Mouse (Mus musculus) embryo, embryonic 11 days (tissue): ENCODE measurements around the gene Stard3.

Experiments
- DNase-seq: peaks from one replicate; pipeline ENCODE4 v3.0.0-alpha.2; 2015

Gene Stard3

GRCm38 (mm10) chr11:98329081-98329959 is 28.8 kb upstream of the Stard3 start, which contains the start of gene Neurod2:
TSS of gene Neurod2 (minus strand) at chr11:98329648.
- no peak for DNase-seq

DNA sequence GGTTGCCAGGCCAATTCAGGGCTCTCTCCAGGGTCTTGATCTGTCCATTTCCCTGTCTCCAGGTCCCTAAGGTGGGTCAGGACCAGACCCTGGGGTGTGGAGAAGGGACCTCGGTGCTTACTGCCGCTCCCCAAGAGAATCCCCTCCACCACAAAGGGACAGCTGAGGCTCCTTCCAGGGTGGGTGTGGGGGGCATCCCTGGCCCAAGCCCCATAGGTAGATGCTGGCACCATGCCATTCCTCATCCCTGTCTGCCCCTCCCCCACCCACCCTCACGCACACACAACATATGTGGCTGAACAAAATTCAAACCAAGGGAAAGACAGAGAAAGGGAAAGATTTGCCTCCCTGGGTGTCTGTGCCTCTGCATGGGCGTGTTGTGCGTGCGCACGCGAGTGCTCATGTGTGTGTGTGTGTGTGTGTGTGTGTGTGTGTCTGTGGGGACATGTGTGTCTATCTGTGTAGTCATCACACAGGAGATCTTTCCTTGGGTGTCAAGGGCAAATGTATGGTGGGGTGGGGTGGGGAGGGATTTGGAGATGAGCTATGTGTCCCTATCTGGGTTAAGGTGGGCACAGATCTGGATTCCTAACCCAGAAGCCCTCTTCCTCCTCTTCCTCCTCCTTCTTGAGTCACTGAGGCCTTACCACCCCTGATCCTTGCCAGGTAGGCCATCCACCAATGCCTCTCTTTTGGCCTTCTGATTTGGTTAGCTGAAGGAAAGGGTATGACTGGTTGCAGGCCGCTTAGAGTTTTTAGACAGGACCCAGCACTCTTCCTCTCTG is 28.0 kb upstream of the Stard3 start:
- DNase-seq: no peak

- DNase-seq: no peak
Observed at GRCm38 (mm10) chr11:98330745-98331204, 27.4 kb upstream of the Stard3 start.

GRCm38 (mm10) chr11:98331401-98331800 is 26.8 kb upstream of the Stard3 start:
- DNase-seq: no peak

GRCm38 (mm10) chr11:98332186-98332585 is 26.0 kb upstream of the Stard3 start:
- DNase-seq: no peak

DNA sequence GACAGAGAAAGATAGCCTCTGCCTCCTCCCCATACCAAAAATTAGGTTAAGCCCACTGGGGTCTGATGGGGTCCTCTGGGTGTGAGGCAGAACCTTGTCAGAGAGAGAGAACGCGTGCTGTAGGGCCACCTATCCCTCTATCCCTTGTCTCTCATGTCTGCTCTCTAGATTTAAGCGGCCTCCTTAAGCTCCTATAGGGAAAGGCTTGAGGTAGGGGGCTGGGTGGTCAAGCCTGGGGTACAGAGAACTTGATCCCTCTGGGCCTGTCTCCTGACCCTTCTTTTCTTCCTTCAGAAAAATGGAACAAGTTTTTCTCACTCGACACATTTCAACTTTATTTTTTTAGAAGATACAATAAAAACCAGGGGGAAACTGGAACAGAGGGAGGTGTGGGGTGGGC is 25.3 kb upstream of the Stard3 start:
- no peak for DNase-seq

DNA sequence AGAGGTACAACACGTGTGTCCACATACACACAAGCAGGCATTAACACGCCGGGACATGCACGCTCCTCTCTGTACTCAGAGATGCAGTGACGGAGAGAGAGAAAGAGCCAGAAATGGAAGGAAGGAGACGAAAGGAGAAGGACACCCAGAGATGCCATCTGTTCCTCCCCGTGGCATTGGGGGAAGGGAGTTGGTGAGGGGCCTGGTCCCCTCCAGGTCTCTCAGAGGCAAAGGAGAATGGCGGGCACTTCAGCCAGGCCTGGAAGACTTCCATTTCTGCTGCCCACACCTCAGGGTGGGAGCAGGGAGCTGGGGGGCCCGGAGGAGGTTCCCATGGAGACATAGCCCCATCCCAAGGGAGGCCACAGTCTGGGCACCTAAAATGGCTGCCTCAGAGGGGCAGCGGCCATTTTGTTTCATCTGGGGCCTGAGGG is 24.9 kb upstream of the Stard3 start:
- DNase-seq: no peak

DNA sequence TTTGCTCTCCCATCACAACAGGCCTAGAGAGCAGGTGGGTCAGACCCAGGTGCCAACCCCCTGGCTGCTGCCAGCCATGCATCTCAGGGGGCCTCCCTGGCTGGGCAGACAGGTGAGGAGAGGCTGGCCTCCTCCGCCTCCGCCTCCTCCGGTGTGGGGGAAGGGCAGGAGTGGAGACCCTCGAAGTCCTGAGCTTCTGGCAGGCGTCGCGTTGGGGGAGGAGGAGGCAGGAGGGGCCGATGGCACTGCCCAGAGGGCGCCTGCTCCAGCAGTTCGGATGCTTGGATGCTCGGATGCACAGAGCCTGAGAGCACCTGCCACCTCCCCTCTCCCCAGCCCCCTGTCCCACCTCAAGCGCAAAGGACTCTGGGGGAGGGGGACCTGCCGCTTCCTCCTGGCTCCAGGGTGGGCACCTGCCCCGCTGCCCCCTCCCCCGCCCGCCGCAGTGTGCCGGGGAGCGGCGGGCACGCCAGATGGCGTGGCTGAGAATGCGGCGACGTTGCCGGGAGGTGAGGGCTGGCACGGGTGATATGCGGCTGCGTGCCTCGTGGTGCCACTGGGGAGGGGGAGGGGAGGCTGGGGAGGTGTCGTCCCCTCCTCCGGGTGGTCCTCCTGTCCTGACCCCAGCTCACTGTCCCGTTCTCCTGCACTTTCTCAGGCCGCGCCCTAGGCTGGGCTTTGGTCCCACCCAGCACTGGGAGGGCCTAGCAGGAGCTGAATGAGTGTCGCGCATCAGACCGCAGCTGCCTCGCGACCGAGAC is 24.0 kb upstream of the Stard3 start:
- DNase-seq: no peak

GRCm38 (mm10) chr11:98335250-98335649 is 22.9 kb upstream of the Stard3 start:
- peak; percentile 41 for DNase-seq

- no peak for DNase-seq
Observed at GRCm38 (mm10) chr11:98336245-98337107, 21.7 kb upstream of the Stard3 start.

DNA sequence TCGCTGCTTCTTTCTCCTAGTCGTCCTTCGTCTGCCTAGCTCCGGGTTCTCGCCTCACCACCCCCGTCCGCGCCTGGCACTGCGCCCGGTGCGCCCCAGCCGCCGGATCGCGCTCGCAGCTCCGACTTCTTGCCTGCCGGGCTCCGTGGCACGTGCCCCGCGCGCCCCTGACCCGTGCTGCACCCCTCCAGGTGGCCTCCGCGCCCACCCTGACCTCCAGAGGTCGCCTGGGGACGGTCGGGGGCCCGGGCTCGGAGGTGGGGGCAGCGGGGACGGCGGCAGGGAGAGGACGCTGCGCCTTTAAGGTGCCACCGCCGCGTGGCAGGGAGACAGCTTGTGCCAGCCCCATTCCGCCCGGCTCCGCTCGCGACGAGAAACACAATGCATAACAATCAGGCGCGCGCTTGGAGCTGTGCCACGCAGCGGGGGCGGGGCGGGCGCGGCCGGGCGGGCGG is 19.6 kb upstream of the Stard3 start:
- peak; percentile 47 for DNase-seq

DNA sequence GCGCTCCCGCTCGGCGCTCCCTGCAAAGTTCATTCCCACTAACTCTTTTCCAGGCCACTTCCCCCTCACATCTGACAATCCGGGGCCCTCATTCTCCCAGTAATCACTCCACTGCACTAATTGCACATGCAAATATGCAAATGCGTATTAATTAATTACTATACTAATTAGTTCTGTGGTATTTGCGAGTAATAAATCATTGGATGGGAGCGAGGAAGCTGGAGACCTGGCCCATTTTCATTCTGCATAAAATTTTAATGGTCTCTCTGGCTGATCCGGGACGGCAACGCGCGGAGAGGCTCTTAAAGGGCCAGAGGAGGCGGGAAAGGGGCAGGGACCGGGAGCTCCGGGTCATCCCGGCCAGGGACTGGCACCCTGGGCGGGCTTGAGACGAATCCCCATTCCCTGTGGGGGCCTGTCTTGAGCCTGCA is 19.1 kb upstream of the Stard3 start:
- DNase-seq: peak; percentile 35

GRCm38 (mm10) chr11:98339679-98340287 is 18.4 kb upstream of the Stard3 start:
- DNase-seq: no peak

DNA sequence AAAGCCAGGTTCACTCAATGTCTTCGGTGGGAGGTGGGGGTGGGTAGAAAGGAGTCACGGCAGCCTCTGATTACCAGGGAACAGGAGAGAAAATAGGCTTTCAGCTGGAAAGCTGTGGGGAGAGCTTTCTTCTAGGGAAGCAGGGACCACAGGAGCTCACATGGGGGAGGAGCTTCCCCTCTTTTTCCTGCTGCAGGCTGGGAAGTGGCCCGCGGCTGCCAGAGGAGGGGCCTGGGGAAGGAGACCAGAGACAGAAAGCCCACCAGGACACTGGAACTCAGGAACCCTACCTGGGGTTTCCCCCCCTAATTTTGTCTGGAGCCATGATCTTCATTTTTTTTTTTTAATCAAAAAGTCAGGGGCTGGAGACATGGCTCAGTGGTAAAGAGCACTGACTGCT is 17.6 kb upstream of the Stard3 start:
- DNase-seq: no peak

GRCm38 (mm10) chr11:98341174-98341573 is 17.0 kb upstream of the Stard3 start:
- no peak for DNase-seq

GRCm38 (mm10) chr11:98342000-98342945 is 15.9 kb upstream of the Stard3 start:
- DNase-seq: peak; percentile 91

GRCm38 (mm10) chr11:98345253-98345652 is 12.9 kb upstream of the Stard3 start:
- peak; percentile 76 for DNase-seq

GRCm38 (mm10) chr11:98346168-98346567 is 12.0 kb upstream of the Stard3 start:
- no peak for DNase-seq

DNA sequence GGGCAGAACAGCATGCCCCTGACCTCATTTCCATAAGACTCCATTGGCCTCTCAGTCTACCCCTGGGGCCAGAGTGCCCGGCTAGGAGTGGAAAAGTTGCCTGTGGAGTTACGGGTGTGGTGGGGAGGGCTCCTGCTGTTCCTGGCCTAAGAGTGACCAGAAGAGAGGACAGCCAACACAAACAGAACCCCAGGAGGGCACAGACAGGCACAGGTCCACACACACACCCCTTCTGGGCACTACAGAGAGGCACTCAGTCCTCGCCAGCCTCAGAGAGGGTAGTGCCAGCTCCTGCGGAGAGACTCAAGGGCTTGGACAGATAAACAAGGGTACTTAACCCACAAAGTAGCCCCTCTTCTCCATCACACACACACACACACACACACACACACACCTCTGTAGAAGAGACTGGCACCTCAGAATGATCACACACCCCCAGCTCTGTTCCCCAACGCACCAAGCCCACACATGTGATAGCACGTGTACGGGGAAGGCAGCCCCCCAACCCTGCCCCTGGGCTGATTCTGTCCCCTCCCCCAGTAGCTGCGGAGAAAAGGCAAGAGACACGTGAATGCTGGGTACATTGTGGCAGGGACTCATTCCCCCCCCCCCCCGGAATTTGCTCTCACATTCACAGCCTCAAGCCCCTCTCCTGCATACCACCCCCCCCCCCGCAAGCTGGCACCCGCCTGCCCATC is 10.6 kb upstream of the Stard3 start:
- no peak for DNase-seq
